Mouse (Mus musculus): ENCODE measurements around the gene Gm8369.
"Not testable (repeated sequence)": the region's sequence is repeated elsewhere in the genome, so short reads cannot be mapped to it uniquely, and the experiment has no call there.

Gene Gm8369

DNA sequence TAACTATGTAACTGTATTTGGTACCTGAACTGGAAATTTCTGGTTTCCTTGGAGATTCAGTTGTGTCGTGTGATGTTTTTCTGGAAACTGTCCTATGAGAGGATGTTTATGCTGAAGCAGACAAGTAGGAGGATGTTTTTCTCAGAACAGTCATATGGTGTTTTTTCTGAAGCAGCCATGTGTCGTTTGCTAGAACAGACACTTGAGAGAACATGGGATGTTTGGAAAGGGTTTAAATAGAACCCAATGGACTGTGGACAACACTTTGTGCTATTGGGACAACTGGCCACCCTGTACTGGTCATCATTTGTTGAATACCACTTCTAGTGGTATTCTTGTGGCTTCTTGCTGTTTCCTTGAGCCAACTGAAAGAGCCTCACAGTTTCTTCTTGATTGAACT lies at the start of gene Gm8369:
Gene Gm8369, plus strand, starts transcription at position 193 of the 400 bp plus-strand sequence.
- DNase-seq (ENCODE audit: low spot score in 2 of 2): no peak

DNA sequence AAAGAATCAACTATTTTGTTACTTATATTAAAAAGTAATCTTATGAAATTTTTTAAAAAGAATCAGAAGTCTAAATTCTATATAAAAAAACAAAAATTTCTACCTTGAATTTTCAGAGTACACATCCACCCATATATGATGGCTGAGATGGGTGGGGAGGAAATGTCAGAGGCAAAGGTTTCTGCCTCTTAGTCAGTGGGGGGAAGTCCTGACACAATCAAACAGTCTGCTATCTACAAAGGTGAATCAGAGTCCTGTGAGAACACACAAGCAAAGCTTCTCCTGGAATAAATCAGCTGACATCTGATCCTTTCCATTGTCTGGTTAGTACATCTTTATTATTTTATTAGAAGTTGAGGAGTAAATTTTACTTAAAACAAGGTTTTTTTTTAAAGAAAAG lies 42.4 kb upstream of the Gm8369 start, which contains the start of gene Ms4a4b:
Gene Ms4a4b, plus strand, starts transcription at position 216 of the 400 bp plus-strand sequence.
- no peak for DNase-seq (ENCODE audit: low spot score in 2 of 2)

DNA sequence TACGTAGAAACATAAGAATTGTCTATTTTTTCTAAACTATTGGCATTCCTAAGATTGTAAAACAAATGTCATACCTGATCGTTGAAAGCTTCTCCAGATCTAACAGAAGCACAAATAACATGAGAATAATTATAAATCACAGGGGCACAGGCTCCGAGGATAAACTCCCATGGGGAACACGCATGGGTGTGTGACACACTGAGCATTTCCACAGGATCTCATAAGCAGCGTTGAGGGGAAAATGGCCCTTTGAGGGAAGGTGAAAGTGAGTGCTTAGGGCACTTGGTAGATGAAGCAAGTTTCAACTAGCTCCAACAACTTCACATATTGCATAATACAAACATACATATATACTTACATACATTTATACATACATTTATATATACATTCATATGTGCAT lies 41.8 kb upstream of the Gm8369 start:
- no peak for DNase-seq (ENCODE audit: low spot score in 2 of 2)

DNA sequence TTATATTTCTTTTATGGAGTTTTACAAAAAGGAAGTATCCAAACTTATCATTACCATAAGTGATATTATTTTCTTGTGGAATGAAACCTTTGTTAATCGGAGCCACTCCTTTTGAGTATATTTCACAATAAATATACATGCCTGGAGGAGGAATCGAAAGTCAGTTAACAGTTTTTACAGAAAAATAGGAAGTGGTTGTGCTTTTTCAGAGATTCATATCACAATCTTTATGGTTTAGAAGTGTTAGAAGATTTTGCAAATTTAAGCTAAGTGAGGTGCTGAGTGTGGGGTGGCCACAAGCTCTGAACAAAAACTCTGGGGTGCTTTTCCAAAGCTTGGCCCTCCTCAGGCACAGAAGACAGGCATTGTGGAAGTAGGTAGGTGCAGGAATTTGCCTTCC lies 38.5 kb upstream of the Gm8369 start:
- DNase-seq (ENCODE audit: low spot score in 2 of 2): no peak

DNA sequence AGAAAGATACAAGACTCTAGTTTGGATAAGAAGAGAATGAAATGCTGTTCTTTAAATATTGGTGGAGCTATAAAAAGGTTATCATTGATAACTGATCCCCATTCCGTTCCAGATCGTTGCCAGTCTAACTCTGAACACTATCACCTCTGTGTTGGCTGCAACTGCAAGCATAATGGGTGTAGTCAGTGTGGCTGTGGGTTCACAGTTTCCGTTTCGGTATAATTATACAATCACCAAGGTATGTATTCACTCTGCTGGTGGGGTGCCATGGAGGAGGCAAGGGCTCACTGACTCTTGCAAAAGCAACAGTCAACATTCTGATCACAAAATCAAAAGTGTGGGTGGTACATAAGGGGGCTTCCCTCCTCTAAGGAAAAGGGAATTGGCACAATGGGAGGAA lies 26.7 kb upstream of the Gm8369 start:
- not testable (repeated sequence) for DNase-seq (ENCODE audit: low spot score in 2 of 2)

DNA sequence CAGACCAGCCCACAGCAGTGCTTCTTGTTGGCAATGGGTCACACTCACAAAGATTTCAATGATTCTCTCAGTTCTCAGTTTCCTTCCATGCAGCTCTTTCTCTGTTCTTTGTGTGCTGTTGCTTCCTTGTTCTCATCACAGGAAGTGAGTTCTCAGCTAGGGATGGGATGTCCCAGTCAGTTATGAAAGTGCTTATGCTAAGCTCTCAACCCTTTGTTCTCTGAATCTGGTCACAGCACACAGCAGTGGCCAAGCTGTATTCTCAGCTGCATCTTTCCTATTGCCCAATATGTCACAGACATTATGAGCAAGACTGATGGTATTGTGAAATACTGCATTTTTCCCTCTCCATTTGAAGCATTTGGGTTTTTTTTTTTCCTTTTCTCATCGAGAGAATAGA lies 20.9 kb upstream of the Gm8369 start:
- DNase-seq (ENCODE audit: low spot score in 2 of 2): not testable (repeated sequence)

DNA sequence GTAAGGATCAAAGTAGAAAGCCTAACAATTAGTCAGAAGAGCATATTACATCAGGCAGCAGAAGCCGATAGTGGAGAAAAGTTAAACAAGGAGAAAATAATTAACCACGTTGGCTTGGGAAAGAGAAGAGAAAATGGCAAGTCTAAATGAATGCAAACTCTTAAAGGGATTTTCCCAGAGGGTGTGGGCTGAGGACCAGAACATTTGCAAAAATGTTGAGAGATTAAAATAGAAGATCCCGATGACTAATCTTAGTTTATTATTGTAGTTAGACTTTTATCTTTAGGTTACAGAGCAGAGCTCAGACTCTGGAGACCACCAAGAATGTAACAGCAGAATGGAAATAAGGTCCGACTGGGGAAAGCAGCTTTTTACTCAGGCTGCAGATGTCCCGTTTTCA lies 19.3 kb upstream of the Gm8369 start:
- no peak for DNase-seq (ENCODE audit: low spot score in 2 of 2)

DNA sequence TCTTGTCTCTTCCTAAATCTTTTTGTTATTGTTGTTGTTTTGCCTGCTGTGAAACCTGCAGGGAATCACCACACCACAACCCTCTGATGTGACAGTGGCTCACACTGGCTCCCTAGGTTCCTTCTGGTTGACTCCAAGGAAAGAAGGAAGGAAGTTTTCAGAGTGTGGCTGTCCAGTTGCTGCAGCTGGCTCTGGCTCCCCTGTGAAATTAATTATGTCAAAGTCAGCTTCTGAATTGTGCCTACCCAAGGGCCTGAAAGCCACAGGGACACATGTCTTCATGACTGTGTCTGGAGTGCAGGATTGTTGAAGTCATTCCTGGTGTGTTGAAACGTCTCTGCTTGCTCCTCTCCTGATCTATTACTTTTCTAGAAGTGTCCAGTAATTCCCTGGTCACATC lies 17.4 kb upstream of the Gm8369 start:
- not testable (repeated sequence) for DNase-seq (ENCODE audit: low spot score in 2 of 2)

DNA sequence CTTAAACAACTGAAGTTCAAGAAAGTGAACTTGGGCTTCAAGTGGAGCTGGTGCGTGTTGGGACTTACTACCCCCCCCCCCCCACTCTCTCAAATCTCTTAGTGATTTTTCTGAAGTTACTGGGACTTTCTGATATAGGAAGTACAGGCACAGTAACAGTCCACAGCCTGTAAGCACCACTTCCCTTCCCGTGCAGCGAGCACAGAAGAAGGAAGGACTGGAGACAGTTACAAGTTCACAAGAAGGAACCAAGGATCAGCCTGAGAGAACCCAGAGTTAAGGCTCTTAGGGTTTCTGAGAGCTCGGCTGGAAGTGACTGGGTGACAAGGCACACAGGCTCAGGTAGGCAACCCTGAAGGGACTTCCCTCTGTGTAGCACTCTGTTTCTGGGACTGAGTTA lies 16.5 kb upstream of the Gm8369 start, which contains the start of gene Ms4a6c:
Gene Ms4a6c, plus strand, starts transcription at position 152 of the 400 bp plus-strand sequence.
- not testable (repeated sequence) for DNase-seq (ENCODE audit: low spot score in 2 of 2)

DNA sequence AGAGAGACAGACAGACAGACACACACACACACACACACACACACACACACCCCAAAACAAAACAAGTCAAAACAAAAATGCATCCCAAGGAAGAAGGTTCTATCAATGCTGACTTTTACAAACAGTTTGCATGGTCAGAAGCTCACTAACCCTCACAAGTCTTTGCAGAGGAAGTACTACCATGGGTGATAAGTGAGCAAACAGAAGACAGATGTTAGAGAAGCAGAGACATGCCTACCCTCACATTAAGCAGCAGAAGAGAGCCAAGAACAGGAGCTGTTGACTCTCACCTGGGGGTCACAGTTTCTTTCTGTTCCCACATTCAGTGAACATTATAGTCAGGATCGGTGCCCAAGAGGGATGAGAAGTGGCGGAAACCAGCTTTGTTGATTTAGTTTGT lies 6.0 kb upstream of the Gm8369 start:
- DNase-seq (ENCODE audit: low spot score in 2 of 2): no peak

DNA sequence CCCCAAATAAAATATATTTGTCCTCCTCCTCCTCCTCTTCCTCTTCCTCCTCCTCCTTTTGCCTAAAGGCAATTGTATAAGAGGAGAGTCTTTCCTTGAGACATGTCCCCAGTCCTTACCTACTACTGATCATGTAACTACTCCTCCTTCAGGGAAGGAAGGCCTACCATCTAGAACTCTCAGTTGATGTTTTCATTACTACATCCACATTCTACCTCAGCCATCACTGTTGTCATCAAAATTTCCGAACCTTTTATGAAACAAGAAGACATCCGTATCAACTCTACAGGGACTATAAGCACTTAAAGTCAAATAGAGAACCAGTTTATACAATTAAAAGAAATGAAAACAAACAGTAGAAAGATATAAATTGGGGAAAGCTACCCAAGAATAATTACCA lies 3.1 kb upstream of the Gm8369 start:
- DNase-seq (ENCODE audit: low spot score in 2 of 2): no peak

DNA sequence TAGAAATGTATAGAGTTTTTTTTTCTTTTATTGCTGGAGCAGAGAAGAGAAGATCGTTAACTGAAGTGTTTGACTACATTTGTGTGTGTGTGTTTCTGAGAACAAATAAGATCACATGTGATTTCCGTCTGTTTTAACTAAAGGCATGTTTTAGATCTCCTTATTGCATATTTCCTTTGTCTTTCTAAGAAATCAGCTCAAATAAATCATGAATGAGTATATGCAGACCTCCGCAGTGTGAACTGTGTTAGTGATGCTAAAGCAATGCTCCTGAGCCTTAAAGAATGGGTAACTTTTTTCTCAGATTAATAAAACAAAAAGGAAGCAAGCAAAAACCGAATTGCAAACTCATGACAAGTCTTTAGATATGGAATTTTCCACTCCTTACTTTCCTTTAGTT lies 1.8 kb upstream of the Gm8369 start:
- no peak for DNase-seq (ENCODE audit: low spot score in 2 of 2)

DNA sequence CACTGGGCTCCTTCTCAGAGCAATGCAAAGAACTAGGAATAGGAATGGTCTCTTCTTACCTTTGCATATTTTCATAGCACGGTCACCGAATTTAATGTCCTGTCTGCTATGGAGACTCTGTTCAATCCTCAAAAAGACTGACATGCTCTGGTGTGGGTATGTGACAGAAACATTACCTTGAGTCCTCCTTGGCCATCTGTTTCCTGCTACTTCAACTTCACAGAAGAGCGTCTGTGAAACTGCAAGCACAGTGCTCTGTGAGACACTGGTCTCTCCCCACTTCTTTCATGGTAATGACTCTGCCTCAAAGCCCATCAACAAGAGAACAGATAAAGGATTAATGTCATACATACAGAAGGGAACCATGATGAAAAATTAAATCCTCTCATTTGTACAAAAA lies 1.4 kb upstream of the Gm8369 start:
- DNase-seq (ENCODE audit: low spot score in 2 of 2): no peak

DNA sequence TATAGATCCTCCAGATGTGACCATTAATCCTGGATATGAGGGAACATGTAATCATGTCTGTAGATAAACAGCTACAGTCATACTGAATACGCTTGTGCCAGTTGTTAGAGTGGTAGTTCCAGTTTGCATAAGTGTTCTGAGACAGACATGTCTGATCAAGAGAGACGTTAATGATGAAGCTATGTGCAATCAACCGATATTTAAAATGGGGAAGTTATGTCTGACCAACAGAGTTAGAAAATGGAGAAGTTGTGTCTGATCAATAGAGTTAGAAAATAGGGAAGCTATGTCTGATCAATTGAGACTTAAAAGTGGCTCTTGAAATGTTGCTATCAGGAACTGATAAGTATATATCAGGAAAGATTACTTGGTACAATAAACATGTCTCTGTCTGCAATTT lies 472 bp upstream of the Gm8369 start:
- DNase-seq (ENCODE audit: low spot score in 2 of 2): no peak

DNA sequence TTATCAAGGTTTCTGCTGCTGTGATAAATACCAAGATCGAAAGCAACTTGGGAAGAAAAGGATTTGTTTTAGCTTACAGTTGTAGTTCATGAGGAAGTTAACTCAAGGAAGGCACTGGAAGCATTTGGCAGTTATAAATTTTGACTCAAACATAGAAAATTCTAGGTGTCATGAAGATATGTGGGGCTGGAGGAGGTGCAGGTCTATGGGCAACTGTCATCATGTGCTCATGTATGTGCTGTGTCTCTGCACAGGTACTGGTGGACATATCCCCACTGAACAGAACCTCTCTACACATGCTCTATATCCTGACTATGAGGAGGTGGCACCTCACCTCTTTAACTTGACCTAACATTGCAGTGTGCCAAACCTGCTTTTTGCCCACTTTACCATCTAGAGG lies 861 bp downstream of the Gm8369 start:
- no peak for DNase-seq (ENCODE audit: low spot score in 2 of 2)

DNA sequence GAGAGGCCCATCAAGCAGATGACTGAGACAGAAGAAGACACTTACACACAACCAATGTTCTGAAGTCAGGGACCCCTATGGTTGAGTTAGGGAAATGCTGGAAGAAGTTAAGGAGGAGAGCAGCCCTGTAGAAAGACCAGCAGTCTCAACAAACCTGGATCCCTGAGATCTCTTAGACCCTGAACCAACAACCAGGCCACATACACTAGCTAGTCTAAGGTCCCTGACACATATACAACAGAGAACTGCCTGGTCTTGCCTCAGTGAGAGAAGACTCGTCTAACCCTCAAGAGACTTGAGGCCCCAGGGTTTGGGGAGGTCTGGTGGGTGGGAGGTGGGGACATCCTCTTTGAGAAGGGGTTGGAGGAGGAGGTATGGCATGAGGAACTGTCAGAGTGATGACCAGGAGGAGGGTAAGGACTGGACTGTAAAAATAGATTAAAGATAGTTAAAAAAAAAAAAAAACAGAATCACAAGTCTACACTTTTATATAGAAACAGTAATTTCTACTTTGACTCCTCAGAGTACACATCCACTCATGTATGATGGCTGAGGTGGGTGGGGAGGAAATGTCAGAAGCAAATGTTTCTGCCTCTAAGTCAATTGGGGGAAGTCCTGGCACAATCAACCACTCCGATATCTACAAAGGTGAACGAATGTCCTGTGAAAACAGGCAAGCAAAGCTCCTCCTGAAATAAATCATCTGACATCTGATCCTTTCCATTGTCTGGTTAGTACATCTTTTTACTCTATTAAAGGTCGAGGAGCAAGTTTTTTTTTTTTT lies 5.9 kb downstream of the Gm8369 start:
- no peak for DNase-seq (ENCODE audit: low spot score in 2 of 2)

DNA sequence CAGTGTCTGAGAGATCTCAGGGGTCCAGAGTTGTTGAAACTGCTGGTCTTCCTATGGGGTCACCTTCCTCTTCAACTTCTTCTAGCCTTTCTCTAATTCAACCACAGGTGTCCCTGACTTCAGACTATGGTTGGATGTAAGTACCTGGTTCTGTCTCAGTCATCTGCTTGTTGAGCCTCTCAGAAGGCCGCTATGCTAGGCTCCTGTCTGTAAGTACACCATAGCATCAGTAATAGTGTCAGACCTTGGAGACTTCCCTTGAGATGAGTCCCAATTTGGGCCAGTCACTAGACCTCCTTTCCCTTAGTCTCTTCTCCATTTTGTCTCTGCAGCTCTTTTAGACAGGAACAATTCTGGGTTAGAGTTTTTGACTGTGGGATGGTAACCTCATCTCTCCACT lies 6.9 kb downstream of the Gm8369 start:
- DNase-seq (ENCODE audit: low spot score in 2 of 2): no peak

DNA sequence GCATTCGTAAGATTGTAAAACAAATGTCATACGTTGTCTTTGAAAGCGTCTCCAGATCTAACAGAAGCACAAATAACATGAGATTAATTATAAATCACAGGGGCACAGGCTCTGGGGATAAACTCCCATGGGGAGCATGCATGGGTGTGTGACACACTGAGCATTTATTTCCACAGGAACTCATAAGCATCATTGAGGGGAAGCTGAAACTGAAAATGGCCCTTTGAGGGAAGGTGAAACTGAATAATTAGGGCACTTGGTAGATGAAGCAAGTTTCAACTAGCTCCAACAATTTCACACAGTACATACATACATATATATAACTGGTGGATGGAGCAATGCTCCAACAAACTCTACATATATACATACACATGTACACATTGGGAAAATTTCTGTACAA lies 8.8 kb downstream of the Gm8369 start:
- no peak for DNase-seq (ENCODE audit: low spot score in 2 of 2)

DNA sequence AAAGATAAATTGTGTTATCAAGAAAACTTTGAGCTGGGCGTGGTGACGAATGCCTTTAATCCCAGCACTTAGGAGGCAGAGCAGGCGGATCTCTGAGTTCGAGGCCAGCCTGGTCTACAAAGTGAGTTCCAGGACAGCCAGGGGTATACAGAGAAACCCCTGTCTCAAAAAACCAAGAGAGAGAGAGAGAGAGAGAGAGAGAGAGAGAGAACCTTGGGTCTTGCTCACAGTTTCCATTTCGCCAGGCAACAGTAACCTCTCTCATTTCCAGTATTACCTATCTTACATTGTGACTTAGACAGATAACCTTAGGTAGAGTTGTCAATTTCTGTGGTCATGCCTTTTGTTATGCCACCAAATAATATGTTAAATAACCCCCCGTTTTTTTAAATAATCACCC lies 10.6 kb downstream of the Gm8369 start:
- DNase-seq (ENCODE audit: low spot score in 2 of 2): no peak

DNA sequence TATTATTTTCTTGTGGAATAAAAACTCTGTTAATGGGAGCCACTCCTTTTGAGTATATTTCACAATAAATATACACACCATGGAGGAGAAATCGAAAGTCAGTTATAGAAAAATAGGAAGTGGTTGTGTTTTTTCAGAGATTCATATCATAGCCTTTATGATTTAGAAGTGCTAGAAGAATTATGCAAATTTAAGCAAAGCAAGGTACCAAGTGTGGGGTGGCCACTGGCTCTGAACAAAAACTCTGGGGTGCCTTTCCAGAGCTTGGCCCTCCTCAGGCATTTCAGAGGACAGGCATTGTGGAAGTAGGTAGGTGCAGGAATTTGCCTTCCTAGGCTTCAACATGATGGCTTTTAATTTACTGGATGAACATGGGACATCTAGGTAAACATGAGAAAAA lies 11.6 kb downstream of the Gm8369 start:
- not testable (repeated sequence) for DNase-seq (ENCODE audit: low spot score in 2 of 2)

DNA sequence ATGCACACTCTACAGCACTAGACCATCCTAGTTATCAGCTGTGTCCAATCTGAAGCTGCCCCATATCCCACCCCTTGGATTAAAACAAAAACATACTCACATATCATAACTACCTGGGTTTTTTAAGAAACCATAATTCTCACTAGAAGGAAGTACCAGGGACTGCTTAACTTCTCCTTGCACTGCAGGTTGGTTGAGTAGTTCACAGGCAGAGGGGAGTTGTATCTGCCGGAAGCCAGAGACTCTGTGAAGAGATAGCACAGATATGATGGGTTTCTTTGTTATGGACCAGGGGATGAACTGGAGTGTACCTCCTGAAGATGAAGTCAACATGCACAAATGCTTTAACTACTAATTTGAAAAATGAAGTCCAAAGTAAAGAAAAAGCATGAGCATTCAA lies 15.1 kb downstream of the Gm8369 start:
- DNase-seq (ENCODE audit: low spot score in 2 of 2): no peak

DNA sequence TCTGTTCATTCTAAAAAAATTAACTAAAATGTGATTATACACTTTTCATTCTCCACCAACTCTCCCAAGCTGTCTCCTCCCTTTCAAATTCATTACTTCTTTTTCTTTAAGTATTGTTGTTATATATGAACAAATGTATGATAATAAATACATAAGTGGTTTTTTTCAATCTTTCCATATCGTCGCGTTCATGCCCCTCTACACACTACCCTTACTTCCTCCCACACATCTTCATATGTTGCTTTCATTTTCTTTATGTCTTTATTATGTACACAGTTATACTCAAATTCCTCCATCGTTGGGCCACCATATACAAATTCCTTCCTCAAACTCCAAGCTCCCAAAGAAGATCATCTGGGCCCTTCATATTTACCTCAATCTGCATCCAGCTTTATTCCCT lies 15.6 kb downstream of the Gm8369 start:
- no peak for DNase-seq (ENCODE audit: low spot score in 2 of 2)

DNA sequence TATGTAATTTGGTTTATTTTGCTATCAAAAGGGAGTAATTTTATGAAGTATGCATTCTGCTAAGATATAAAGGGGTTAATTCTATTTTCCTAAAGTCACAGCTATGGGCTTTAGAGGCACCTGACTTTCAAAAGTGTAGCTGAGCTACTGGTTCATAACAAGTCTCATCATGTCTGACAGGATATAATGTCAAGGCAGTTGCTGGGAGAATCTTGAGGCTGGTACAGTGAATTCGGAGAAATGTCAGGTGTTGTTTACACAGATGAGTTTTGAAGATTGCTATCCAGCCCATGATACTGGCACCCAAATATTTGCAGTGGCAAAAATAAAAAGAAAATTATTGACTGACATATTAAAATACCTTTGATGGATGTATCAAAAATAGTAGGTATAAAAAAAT lies 19.1 kb downstream of the Gm8369 start:
- DNase-seq (ENCODE audit: low spot score in 2 of 2): no peak

DNA sequence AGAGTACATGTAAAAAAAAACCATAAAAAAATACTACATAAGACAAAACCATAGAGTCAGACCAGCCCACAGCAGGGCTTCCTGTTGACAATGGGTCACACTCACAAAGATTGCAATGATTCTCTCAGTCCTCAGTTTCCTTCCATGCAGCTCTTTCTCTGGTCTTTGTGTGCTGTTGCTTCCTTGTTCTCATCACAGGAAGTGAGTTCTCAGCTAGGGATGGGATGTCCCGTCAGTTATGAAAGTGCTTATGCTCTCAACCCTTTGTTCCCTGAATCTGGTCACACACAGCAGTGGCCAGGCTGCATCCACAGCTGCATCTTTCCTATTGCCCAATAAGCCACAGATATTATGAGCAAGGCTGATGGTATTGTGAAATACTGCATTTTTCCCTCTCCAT lies 27.7 kb downstream of the Gm8369 start:
- no peak for DNase-seq (ENCODE audit: low spot score in 2 of 2)

Data from urinary bladder, adult 18-20 months (tissue).